In genomic region chr17:75931022-75931421, GRCm38 (mm10) we compare ENCODE assay signal across 9 mouse cellular contexts.
DNase-seq lines count a peak whose midpoint lies in the region; ATAC-seq and TF ChIP-seq lines count a peak whose summit lies in the region.
"Had no signal": no experiment of that assay in that cellular context is flagged by ENCODE, and none has a peak within 500 bp of the region (broad histone marks: within the 10 kb centered on the region; RNA-seq: fewer than 3 reads in every experiment).

No protein-coding gene starts in this region.

- H3K4me3 ChIP-seq in forebrain, embryonic 12.5 days (replicated peaks): no peak overlapping the region
- no peak overlapping the region for H3K4me3 ChIP-seq in left cerebral cortex, adult 2 months
- H3K4me3 ChIP-seq: heart, embryonic 13.5 days had no signal

- no peaks in the 10 kb centered on the region for H3K9me3 ChIP-seq in forebrain, embryonic 12.5 days
- H3K9me3 ChIP-seq: heart, embryonic 13.5 days had no signal

- H3K36me3 ChIP-seq in forebrain, embryonic 12.5 days (replicated peaks): no peaks in the 10 kb centered on the region
- H3K36me3 ChIP-seq: heart, embryonic 13.5 days had no signal

- WGBS in forebrain, embryonic 12.5 days: 59% methylated on average over 1 of the region's 1 CpGs

- H3K9ac ChIP-seq in forebrain, embryonic 12.5 days: no peak overlapping the region
- H3K9ac ChIP-seq: heart, embryonic 13.5 days had no signal

- ATAC-seq in frontal cortex, adult (ENCODE audit: low TSS enrichment): no peak
- peak; percentile 55; the same call in 1 of the 2 replicates for ATAC-seq in forebrain, embryonic 12.5 days (ENCODE audit: low FRiP score)

- H3K4me2 ChIP-seq in forebrain, embryonic 12.5 days: no peak overlapping the region
- H3K4me2 ChIP-seq: heart, embryonic 13.5 days had no signal

- H3K27ac ChIP-seq in forebrain, embryonic 12.5 days: no peak overlapping the region
- no peak overlapping the region for H3K27ac ChIP-seq in left cerebral cortex, adult 2 months
- H3K27ac ChIP-seq: heart, embryonic 13.5 days had no signal

- H3K27me3 ChIP-seq in forebrain, embryonic 12.5 days: no peaks in the 10 kb centered on the region
- H3K27me3 ChIP-seq: heart, embryonic 13.5 days had no signal

- intact Hi-C loops in left cerebral cortex, adult 2 months (cut with DNase I): loop anchor here (10.0 kb wide), 1 partner anchor 364 kb away; no protein-coding TSS in a partner anchor

- peak; percentile 86 for TF ChIP-seq CTCF in left cerebral cortex, adult 2 months (IDR thresholded peaks at IDR 0.05)

- no peaks in the 10 kb centered on the region for H3K4me1 ChIP-seq in forebrain, embryonic 12.5 days
- H3K4me1 ChIP-seq: heart, embryonic 13.5 days had no signal

- DNase-seq in frontal cortex, adult 2 months (ENCODE audit: extremely low spot score in 1 of 2, low spot score in 1 of 2): peak; percentile 4 to 79
- DNase-seq in right cerebral cortex, adult 18-20 months: peak; percentile 34
- no peak for DNase-seq in right cerebral cortex, postnatal 14 days
- peak; percentile 17 to 36 for DNase-seq in left cerebral cortex, adult 2 months (ENCODE audit: extremely low spot score in 1 of 2, low spot score in 2 of 2)
- peak; percentile 71 for DNase-seq in retina, postnatal 1 day
- no peak for DNase-seq in spleen, postnatal 4 days (ENCODE audit: low spot score in 2 of 2)

Comparison
In these comparisons a context has a peak if more than half of its experiments do, and no peak if none do; other contexts are left out.
1. DNase-seq: peak in frontal cortex, adult 2 months (2 of 2), right cerebral cortex, adult 18-20 months (single experiment), left cerebral cortex, adult 2 months (2 of 2) and retina, postnatal 1 day (single experiment); none in right cerebral cortex, postnatal 14 days (single experiment) and spleen, postnatal 4 days (0 of 2).